Mouse (Mus musculus): ENCODE results near the gene Rnase2a.

GRCm38 (mm10) chr14:51268677-51269076 lies 12.8 kb upstream of the Rnase2a start:
- no peak for TF ChIP-seq CTCF (IDR thresholded peaks at IDR 0.05; ENCODE audit: extremely low read depth, insufficient read depth, insufficient read length, insufficient replicate concordance)
- TF ChIP-seq POLR2A (IDR thresholded peaks at IDR 0.05; ENCODE audit: low read depth, low read length): no peak
